Mouse (Mus musculus): Measurements from ENCODE around the gene Efna3.

Efna3 gene

GRCm38 (mm10) chr3:89315930-89316831, 6.6 kb downstream of the Efna3 start:
- DNase-seq (ENCODE audit: low spot score in 2 of 2), result no peak

DNA sequence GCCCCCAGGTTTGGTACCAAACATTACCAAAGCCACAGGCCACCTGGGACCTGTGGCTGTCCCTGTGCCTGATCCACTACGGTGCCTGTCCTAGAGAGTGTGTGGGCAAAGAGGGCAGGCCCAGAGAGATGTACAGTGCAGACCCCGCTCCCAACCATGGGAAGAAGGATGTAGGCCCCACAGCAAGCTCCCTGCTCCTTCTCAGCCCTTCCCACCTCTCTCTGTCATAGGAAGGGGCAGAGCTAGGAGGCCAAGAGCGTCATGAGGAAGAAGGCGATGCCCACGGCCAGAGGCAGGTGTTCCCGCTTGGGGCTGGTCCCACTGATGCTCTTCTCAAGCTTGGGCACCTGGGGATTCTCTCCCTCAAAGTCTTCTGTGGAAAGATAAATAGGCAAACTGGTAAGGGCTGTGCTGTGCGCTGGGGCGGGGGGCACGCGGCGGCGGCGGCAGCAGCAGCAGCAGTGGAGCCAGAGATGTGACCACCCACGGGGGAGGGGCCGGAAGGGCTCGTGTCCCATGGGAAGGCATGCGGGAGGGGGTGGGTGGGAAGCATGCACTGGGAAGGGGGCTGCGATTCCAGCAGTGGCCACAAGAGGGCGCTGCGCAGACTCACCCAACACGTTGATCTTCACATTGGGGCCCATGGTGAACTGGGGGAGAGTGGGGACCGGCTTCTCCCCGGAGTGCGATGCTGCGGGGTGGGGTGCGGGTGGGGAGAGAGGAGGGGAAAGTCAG, 7.4 kb downstream of the Efna3 start:
- peak; percentile 70 to 71 for DNase-seq (ENCODE audit: low spot score in 2 of 2)

- no peak for DNase-seq (ENCODE audit: low spot score in 2 of 2)
Observed at GRCm38 (mm10) chr3:89314791-89315190, 8.0 kb downstream of the Efna3 start.

- DNase-seq (ENCODE audit: low spot score in 2 of 2), result no peak
Observed at GRCm38 (mm10) chr3:89314340-89314739, 8.4 kb downstream of the Efna3 start.

DNA sequence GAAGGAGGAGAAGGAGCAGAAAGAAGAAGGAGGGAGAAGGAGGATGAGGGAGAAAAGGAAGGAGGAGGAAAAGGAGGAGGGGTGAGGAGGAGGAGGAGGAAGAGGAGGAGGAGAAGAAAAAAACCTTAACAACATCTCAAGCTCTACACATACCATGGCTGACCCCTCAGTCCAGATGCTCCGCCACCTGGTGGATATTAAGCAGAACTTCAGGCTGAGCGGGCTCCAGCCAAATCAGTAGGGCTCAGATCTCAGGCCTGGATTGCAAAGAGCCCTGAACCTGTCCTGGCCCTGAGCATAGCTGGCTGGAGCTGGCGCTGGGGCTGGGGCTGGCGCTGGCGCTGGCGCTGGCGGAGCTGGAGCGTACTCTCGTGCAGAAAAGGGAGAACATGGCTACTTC, 14.7 kb downstream of the Efna3 start:
- DNase-seq (ENCODE audit: low spot score in 2 of 2), result peak; percentile 49 to 68

- DNase-seq (ENCODE audit: low spot score in 2 of 2), result no peak
Observed at GRCm38 (mm10) chr3:89305551-89306325, 17.0 kb downstream of the Efna3 start.

DNA sequence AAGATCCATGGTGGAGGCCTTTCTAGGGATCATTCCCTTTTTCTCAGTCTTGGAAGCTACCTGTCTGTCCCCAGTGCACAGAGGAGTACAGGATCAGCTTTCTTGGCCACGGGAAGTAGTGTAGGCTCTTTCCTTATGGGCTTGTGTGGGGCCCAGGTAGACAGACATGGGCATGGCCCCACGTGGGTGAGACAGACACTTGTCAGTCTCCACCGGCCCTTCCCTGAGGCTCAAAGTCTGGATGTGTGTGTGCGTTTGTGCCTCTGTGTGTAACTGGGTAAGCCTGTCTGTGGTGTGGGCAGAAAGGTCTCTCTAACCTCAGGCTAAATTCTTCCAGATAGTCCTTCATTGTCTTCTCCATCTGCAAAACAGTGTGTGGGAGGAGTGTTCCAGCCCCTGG, 17.7 kb downstream of the Efna3 start:
- no peak for DNase-seq (ENCODE audit: low spot score in 2 of 2)

DNA sequence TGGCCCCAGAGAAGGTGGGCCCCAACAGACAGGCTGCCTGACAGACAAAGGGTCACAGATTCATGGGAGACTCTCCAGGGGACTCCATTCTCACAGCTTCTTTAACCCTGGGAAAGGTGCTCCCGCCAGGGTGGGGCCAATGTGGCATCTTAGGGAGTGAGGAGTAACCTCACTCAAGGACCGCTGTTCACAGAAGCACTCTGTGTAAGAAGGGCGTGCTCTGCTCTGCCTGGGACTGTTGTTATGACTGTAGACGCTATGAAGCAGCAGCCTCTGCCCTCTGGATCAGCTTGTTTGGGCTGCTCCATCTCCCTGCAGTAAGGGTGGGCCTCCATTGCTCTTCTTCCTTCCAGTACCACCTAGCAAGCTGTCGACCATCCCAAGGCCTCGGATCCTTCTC, 18.3 kb downstream of the Efna3 start:
- DNase-seq (ENCODE audit: low spot score in 2 of 2), result no peak

DNA sequence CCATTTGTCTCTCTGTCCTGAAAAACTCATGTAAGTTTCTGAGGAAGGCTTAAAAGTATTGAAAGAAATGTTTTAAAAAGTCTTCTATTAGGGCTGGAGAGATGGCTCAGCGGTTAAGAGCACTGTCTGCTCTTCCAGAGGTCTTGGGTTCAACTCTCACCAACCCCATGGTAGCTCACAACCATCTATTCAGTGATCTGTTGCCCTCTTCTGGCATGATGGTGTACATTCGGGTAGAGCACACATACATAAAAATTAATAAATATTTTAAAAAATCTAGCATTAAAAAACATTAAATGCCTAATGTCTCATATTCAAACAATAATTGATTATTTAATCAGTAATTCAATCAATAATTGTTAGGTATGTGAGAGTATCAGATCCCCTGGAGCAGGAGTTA, 22.3 kb downstream of the Efna3 start:
- DNase-seq (ENCODE audit: low spot score in 2 of 2), result no peak

- no peak for DNase-seq (ENCODE audit: low spot score in 2 of 2)
Observed at GRCm38 (mm10) chr3:89300071-89300470, 22.7 kb downstream of the Efna3 start.

DNA sequence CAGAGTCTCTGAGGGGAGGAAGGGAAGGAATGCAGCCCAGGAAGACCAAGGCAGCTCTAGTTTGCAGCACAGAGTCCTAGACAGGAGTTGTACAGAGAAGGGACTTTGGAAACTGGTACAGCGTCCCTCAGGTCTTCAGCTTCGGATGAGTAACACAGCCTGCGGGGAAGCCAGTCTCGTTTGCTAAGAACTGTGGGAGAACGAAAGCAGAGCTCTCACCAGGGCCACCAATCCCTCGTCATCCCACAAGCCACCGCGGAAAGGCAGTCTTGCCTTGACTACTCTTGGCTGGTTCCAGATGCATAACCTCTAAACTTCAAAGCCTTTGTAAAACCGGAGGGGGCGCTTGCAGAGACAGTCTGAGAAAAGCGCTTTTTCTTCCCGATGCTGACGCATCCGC, 23.3 kb downstream of the Efna3 start:
- no peak for DNase-seq (ENCODE audit: low spot score in 2 of 2)

- no peak for DNase-seq (ENCODE audit: low spot score in 2 of 2)
Observed at GRCm38 (mm10) chr3:89298908-89299307, 23.9 kb downstream of the Efna3 start.

- no peak for DNase-seq (ENCODE audit: low spot score in 2 of 2)
Observed at GRCm38 (mm10) chr3:89296761-89297396, 25.9 kb downstream of the Efna3 start.

DNA sequence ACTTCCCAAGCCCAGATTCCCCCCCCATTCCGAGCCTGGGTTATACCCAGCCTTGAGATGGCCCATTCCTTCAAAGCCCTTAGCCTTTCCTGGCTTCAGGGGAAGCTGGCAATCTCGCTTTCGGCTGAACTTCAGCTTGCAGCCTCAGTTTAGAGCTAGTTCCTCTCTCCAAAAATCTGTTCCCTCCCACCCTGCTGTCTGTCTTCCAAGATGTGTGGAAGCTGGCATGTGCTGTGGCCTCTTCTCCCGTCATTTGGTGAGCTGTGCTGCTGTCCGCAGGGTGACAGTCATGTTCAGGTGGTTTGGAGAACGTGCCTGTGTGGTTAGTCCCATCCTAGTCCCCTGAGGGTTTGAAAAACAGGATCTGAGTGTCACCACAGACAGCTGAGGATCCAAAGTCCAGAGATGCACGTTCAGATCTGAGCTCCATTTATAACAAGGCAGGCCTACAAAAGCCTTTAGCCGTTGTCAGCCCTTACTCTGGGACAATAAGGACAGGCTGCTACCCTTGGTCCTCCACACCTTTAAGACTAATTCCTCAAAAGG, 27.0 kb downstream of the Efna3 start:
- DNase-seq (ENCODE audit: low spot score in 2 of 2), result no peak

DNA sequence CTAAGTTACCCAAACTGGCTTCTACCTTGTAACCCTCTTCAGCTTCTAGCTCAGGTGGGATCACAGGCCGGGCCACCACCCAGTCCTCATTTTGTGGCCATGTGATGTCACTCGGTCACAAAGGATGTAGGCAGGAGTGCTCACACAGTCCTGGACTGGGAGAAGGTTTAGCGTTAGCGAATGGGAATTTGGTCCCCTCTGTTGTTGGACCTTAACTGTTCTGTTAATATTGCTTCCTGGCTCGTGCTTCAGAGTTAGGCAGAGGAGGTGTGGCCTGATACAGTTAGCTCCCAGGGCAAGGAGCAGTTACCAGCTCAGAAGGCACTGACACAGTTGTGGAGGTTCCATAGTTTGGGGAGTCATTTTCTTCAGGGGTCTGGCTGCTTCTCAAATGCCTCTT, 28.6 kb downstream of the Efna3 start:
- DNase-seq (ENCODE audit: low spot score in 2 of 2), result no peak

- no peak for DNase-seq (ENCODE audit: low spot score in 2 of 2)
Observed at GRCm38 (mm10) chr3:89293247-89293918, 29.4 kb downstream of the Efna3 start.

DNA sequence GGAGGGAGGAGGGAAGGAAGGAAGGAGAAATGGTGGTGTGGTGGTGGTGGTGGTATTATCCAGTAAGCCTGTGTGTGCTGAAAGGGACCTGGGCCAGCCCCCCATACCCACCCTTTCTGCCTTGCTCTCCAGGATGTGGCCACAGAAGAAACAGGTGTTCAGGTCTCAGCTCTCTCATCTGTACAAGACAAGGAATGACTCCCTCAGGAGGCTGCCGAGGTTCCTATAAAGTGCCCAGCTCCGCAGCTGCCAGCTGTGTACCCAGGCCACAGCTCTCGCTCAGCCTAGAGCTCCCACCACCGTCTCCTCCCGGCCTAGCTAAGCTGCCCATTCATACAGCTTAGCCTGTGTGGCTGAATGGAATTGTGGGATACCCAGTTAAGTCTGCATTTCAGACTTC, 30.5 kb downstream of the Efna3 start:
- no peak for DNase-seq (ENCODE audit: low spot score in 2 of 2)

GRCm38 (mm10) chr3:89291874-89292273, 30.9 kb downstream of the Efna3 start:
- DNase-seq (ENCODE audit: low spot score in 2 of 2), result no peak

DNA sequence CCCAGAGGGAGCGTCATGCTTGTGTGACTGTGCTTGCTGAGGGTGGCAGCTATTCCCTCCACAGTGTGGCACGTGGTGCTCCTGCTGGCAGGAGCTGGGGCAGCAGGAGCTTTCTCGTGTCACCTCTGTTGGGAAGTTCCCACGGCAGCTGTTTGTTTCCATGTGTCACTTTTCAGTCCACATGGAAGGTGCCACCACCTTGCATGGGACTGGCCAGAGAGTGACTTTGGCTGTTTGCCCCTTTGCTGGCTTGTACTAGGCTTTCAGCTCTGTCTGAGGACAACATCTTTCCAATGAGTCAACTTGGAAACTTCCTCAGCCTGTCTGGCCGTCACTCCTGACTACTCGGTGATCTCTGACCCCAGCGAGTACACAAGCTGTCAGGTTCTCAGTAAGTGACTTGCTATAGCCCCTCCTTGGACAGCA, 34.2 kb downstream of the Efna3 start:
- DNase-seq (ENCODE audit: low spot score in 2 of 2), result peak in 1 of 2 experiments; percentile 60

DNA sequence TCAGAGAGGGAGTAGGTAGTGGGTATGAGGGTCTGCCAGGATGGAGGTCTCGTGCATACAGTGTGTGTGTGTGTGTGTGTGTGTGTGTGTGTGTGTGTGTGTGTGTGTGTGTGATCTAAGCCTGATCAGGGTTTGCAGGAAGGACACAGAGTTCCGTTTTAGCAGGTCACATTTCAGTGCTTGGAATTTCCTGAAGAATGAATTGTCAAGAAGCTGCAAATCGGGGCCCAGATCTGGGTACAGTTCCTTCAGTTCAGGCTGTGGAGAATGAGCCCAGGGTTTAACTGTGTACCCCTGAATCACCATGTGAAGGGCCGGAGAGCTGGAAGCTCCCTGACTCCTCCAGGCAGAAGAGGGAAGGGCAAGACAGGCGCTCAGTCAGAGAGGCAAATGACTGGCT, 35.5 kb downstream of the Efna3 start:
- DNase-seq (ENCODE audit: low spot score in 2 of 2), result no peak

DNA sequence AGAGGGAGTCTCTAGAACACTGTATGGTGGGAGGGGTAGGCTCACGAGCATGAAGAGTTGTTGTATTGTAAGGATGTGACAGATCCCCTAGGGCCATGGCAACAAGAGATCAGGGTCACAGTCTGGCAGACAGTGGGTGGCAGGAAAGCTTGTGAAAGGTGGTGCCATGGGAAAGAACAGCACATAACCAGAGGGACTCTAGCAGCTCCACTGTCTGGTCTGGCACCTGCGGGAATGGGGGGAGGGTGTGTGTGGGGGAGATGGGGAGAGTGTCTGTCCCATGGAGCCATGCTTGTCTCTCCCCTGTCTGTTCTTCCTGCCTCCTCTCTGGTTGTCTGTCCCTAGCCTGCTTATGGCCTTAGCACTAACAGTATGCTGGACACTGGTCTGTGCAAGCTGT, 37.2 kb downstream of the Efna3 start:
- no peak for DNase-seq (ENCODE audit: low spot score in 2 of 2)

Measured in heart, adult 9 months (tissue).